Mouse (Mus musculus) small intestine, adult 2 months (tissue): ENCODE measurements at regions not wholly inside any gene's neighbourhood (a gene's known extent, or its start where the extent isn't known, plus 50 kb on each side); places are given as distances from the start of the nearest gene placed in this dataset.

Experiments used
- CTCF ChIP-seq: fragments of 200-500 bp; IDR thresholded peaks from 2 replicates; pipeline ENCODE4 v1.5.1; 2012; ENCODE audit warnings: low read depth, mild to moderate bottlenecking, control low read depth, inconsistent platforms, low read length, moderate library complexity, mixed read lengths; ENCODE audit not compliant: insufficient replicate concordance, insufficient read length; ENCODE audit errors: extremely low read depth
- POLR2A ChIP-seq: fragments of 200-500 bp; IDR thresholded peaks from 2 replicates; pipeline ENCODE4 v1.6.1; 2012; ENCODE audit warnings: low read depth, mild to moderate bottlenecking, control low read depth, inconsistent platforms, low read length, moderate library complexity

- no peak for TF ChIP-seq CTCF
- TF ChIP-seq POLR2A, result no peak
These were observed 248.6 kb upstream of the Cxxc4 start for GRCm38 (mm10) chr3:133987681-133988080.
